Mouse (Mus musculus): ENCODE results near the gene Aff3.

DNA sequence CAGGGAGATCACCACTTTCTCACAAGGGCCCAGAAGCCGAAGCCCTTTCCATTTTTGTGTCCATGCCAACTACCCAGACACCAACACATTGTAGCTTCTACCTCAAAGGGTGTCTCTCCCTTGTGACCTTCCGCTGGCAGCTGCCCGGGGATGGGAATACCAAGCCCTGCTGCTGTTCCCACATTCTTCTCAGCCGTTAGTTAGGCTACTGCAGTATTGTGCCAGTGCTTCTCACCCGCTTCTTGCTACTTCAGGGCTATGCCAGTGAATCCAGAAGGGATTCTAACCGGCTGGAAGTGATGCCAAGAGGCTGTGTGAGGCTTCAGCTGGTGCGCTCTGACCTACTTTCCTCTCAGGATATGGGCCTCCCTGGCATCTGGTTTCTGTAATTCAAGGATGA lies 330.5 kb downstream of the Aff3 start:
- TF ChIP-seq ZC3H11A (IDR thresholded peaks at IDR 0.05; ENCODE audit: borderline replicate concordance, low read depth, low read length) = no peak
- no peak for TF ChIP-seq ZNF384 (IDR thresholded peaks at IDR 0.05; ENCODE audit: low read depth, low read length)
- TF ChIP-seq MAFK (IDR thresholded peaks at IDR 0.05; ENCODE audit: insufficient read depth, low read depth, low read length) = no peak
